Mouse (Mus musculus) stomach, embryonic 14.5 days (tissue): ENCODE measurements at regions not wholly inside any gene's neighbourhood (a gene's known extent, or its start where the extent isn't known, plus 50 kb on each side); places are given as distances from the start of the nearest gene placed in this dataset.

Experiments used
- ATAC-seq: fragments of 200-750 bp; cut with Nextera tagmentation; 2 replicates; pipeline ENCODE4 v1.8.0; 2017; ENCODE audit warnings: low read depth, moderate TSS enrichment; ENCODE audit not compliant: insufficient number of reproducible peaks, insufficient read depth, low FRiP score
- H3K27ac ChIP-seq: fragments of 300-500 bp; sonication (generic); 2 replicates; pipeline ENCODE4 v1.5.1; 2014; ENCODE audit warnings: mild to moderate bottlenecking, low read length, moderate library complexity, mixed read lengths
- H3K27me3 ChIP-seq: fragments of 300-500 bp; sonication (generic); 2 replicates; pipeline ENCODE4 v1.6.1; 2014; ENCODE audit warnings: low read length, control low read depth, mixed read lengths; ENCODE audit not compliant: control insufficient read depth, insufficient read depth
- H3K36me3 ChIP-seq: fragments of 300-500 bp; sonication (generic); 2 replicates; pipeline ENCODE4 v1.6.1; 2014; ENCODE audit warnings: mild to moderate bottlenecking, control low read depth, low read length, moderate library complexity, mixed read lengths; ENCODE audit not compliant: control insufficient read depth, insufficient read depth
- H3K4me1 ChIP-seq: fragments of 300-500 bp; sonication (generic); 2 replicates; pipeline ENCODE4 v1.6.1; 2014; ENCODE audit warnings: low read length, control low read depth, mixed read lengths; ENCODE audit not compliant: control insufficient read depth, insufficient read depth
- H3K4me2 ChIP-seq: fragments of 300-500 bp; sonication (generic); replicated peaks from 2 replicates; pipeline ENCODE4 v1.6.1; 2014; ENCODE audit warnings: low read depth, low read length, control low read depth
- H3K4me3 ChIP-seq: fragments of 300-500 bp; sonication (generic); 2 replicates; pipeline ENCODE4 v1.5.1; 2014; ENCODE audit warnings: low read depth, low read length, control low read depth
- H3K9ac ChIP-seq: fragments of 300-500 bp; sonication (generic); replicated peaks from 2 replicates; pipeline ENCODE4 v1.6.1; 2014; ENCODE audit warnings: low read depth, mild to moderate bottlenecking, control low read depth, low read length, moderate library complexity, mixed read lengths
- H3K9me3 ChIP-seq: fragments of 300-500 bp; sonication (generic); 2 replicates; pipeline ENCODE4 v1.6.1; 2016; ENCODE audit warnings: low read depth, low read length, control low read depth; ENCODE audit not compliant: control insufficient read depth
- WGBS: fragments of 180-500 bp; shearing (Covaris S2); extraction: QIAGEN DNeasy Blood & Tissue Kit; methylation state at CpG from one replicate; pipeline ENCODE4 v1.1.7; 2014; 5-methylcytosine and 5-hydroxymethylcytosine counted together

GRCm38 (mm10) chr3:50912980-50913518, 311.2 kb upstream of the Noct start:
- H3K4me2 ChIP-seq, result no peak overlapping the region
- H3K4me3 ChIP-seq, result no peak overlapping the region
- no peaks in the 10 kb centered on the region for H3K4me1 ChIP-seq
- H3K9me3 ChIP-seq, result no peaks in the 10 kb centered on the region
- no peaks in the 10 kb centered on the region for H3K36me3 ChIP-seq
- H3K27me3 ChIP-seq, result no peaks in the 10 kb centered on the region
- no peak for ATAC-seq
- whole genome bisulfite sequencing, result 84% methylated on average over 5 of the region's 5 CpGs
- H3K27ac ChIP-seq, result no peak overlapping the region
- no peak overlapping the region for H3K9ac ChIP-seq

- Histone ChIP-seq H3K36me3 (no peaks in the 10 kb centered on the region), H3K4me3 (no peak overlapping the region), H3K4me2 (no peak overlapping the region), H3K4me1 (no peaks in the 10 kb centered on the region), H3K27ac (no peak overlapping the region), H3K9me3 (no peaks in the 10 kb centered on the region), H3K9ac (no peak overlapping the region; the same call in 1 of the 2 replicates), H3K27me3 (no peaks in the 10 kb centered on the region)
- WGBS, result 58% methylated on average over 14 of the region's 14 CpGs
- no peak for ATAC-seq
Measured at GRCm38 (mm10) chr3:50914866-50915365, 309.3 kb upstream of the Noct start.

GRCm38 (mm10) chr3:50916305-50916854, 307.9 kb upstream of the Noct start:
- no peak overlapping the region for H3K9ac ChIP-seq
- no peak for ATAC-seq
- H3K27ac ChIP-seq, result no peak overlapping the region
- H3K4me1 ChIP-seq, result no peaks in the 10 kb centered on the region
- H3K4me2 ChIP-seq, result no peak overlapping the region
- H3K4me3 ChIP-seq, result no peak overlapping the region
- no peaks in the 10 kb centered on the region for H3K9me3 ChIP-seq
- H3K27me3 ChIP-seq, result no peaks in the 10 kb centered on the region
- WGBS, result 88% methylated on average over 5 of the region's 5 CpGs
- H3K36me3 ChIP-seq, result no peaks in the 10 kb centered on the region

- H3K9ac ChIP-seq, result no peak overlapping the region
- no peak for ATAC-seq
Measured at GRCm38 (mm10) chr3:50922347-50922746, 301.9 kb upstream of the Noct start.

GRCm38 (mm10) chr3:50922832-50923231, 301.4 kb upstream of the Noct start:
- Histone ChIP-seq H3K27ac (no peak overlapping the region), H3K27me3 (no peaks in the 10 kb centered on the region), H3K9ac (no peak overlapping the region), H3K4me1 (no peaks in the 10 kb centered on the region), H3K36me3 (no peaks in the 10 kb centered on the region), H3K4me2 (no peak overlapping the region), H3K9me3 (no peaks in the 10 kb centered on the region), H3K4me3 (no peak overlapping the region)
- 82% methylated on average over 5 of the region's 5 CpGs for WGBS
- no peak for ATAC-seq

More at GRCm38 (mm10) chr3:50922347-50922746, 301.9 kb upstream of the Noct start:
- Histone ChIP-seq H3K27me3 (no peaks in the 10 kb centered on the region), H3K9me3 (no peaks in the 10 kb centered on the region), H3K36me3 (no peaks in the 10 kb centered on the region), H3K4me1 (no peaks in the 10 kb centered on the region), H3K4me2 (no peak overlapping the region), H3K4me3 (no peak overlapping the region), H3K27ac (no peak overlapping the region)
- 94% methylated on average over 10 of the region's 10 CpGs for WGBS

GRCm38 (mm10) chr3:50923327-50923726, 300.9 kb upstream of the Noct start:
- Histone ChIP-seq H3K9ac (no peak overlapping the region), H3K4me1 (no peaks in the 10 kb centered on the region), H3K9me3 (no peaks in the 10 kb centered on the region), H3K36me3 (no peaks in the 10 kb centered on the region), H3K4me3 (no peak overlapping the region), H3K27me3 (no peaks in the 10 kb centered on the region), H3K4me2 (no peak overlapping the region), H3K27ac (no peak overlapping the region)
- 91% methylated on average over 7 of the region's 7 CpGs for WGBS
- no peak for ATAC-seq

- Histone ChIP-seq H3K4me2 (no peak overlapping the region), H3K27ac (no peak overlapping the region), H3K4me1 (no peaks in the 10 kb centered on the region), H3K9ac (no peak overlapping the region), H3K9me3 (no peaks in the 10 kb centered on the region), H3K27me3 (no peaks in the 10 kb centered on the region), H3K4me3 (no peak overlapping the region), H3K36me3 (no peaks in the 10 kb centered on the region)
- WGBS, result 82% methylated on average over 4 of the region's 4 CpGs
- ATAC-seq, result no peak
Measured at GRCm38 (mm10) chr3:50927318-50927717, 296.9 kb upstream of the Noct start.

- no peak overlapping the region for H3K9ac ChIP-seq
- ATAC-seq, result no peak
- H3K36me3 ChIP-seq, result no peaks in the 10 kb centered on the region
- H3K4me2 ChIP-seq, result no peak overlapping the region
- H3K27me3 ChIP-seq, result no peaks in the 10 kb centered on the region
- no peaks in the 10 kb centered on the region for H3K9me3 ChIP-seq
- no peaks in the 10 kb centered on the region for H3K4me1 ChIP-seq
- 67% methylated on average over 1 of the region's 1 CpGs for WGBS
- no peak overlapping the region for H3K4me3 ChIP-seq
- H3K27ac ChIP-seq, result no peak overlapping the region
Measured at GRCm38 (mm10) chr3:50929013-50929412, 295.2 kb upstream of the Noct start.
